Mouse (Mus musculus) thymus, adult 18-20 months (tissue): ENCODE data around the gene Olfr391-ps.

Experiments
- DNase-seq, 2 experiments: peaks; one replicate each; pipeline ENCODE4 v3.0.0; 2022; ENCODE audit warnings: mixed read lengths in 2 of 2

Gene Olfr391-ps

DNA sequence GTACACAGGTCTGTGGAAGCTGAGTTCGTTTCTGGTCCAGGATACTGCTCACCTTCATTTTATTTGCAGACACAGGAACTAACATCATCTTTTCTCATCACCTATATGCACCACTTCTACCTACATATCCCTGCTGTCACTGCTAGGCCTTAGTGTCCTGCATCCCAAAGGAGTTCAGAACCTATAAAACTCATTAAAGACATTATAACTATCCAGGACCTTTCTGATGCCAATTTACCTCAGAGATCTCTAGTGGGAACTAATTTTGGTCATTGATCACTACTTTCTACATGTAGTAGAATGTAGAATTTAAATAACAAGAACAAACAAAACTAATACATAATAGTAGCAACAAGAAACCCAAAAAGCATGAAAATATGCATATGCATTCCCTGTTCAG, at the start of gene Olfr391-ps:
Gene Olfr391-ps, minus strand, starts transcription at position 101 of the 400 bp plus-strand sequence.
- DNase-seq, result no peak

- DNase-seq, result no peak
Observed at GRCm38 (mm10) chr11:73851354-73851753, 48.5 kb upstream of the Olfr391-ps start, which contains the start of gene Olfr393. Gene Olfr393, minus strand, starts transcription at chr11:73851454.

GRCm38 (mm10) chr11:73816949-73817348, 14.1 kb upstream of the Olfr391-ps start, which contains the start of gene Olfr392:
Gene Olfr392, minus strand, starts transcription at chr11:73817049.
- DNase-seq, result no peak

DNA sequence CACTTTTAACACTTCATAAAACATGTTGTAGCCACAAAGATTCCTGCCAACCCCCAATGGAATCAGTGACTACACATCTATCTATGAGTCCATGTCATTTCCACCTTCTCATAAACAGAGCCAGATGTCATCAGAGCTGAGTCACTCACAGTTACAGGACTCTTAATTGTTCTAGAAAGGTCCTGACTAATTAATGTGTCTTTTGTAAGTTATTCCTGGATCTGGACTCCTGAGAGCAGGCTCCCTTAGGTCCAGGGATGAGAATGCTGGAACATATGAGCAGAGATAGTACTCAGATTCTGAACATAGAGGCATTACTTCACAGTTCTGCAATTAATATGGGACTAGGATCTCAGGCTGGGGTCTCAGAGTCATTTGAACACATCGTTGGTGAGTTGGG, 20.2 kb downstream of the Olfr391-ps start, which contains the start of gene Olfr390:
Gene Olfr390, plus strand, starts transcription at position 301 of the 400 bp plus-strand sequence.
- DNase-seq, result no peak

DNA sequence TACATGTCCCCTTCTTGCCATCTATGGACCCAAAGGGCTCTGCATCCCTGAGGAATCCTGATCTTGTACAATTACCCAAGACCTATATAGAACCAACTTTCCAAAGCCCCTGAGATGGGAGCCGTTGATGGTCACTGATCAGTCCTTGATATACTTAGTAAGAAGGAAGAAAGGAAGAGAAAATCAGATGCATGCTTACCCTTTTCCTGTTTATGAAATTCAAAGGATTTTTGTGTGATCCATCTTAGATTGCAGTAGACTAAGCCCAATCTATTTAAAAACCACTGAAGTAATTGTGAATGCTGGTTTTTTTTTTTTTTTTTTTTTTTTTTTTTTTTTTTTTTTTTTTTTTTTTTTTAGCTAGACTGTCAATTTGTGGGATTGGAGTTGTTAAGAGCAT, 22.2 kb downstream of the Olfr391-ps start, which contains the start of gene Olfr389:
Gene Olfr389, minus strand, starts transcription at position 101 of the 400 bp plus-strand sequence.
- no peak for DNase-seq

DNA sequence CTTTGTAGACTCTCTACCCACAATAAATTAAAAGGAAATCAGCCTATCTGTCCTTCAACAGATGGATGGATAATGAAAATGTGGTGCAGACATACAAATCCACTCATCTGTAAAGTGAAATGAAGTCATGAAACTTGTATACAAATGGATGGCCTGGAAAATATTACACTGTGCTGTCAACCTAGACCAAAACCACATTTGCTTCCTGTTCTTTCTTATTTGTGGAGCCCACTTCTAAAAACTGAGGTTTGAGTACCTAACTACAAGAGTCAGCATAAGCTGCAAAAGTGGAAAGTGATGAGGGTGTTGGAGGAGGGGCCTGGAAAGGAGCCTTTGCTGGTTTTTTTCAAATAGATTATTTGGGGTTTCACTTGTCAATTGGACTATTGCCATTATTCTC, 43.7 kb downstream of the Olfr391-ps start:
- DNase-seq, result no peak
